Mouse (Mus musculus): ENCODE data around the gene Kmt2b. TPM values are rescaled to one million over a fixed set of nuclear protein-coding genes. Genes with fewer than 3 reads are reported as not detected.

Kmt2b gene
- polyA plus RNA-seq, 1 experiment, result 38.1 TPM

DNA sequence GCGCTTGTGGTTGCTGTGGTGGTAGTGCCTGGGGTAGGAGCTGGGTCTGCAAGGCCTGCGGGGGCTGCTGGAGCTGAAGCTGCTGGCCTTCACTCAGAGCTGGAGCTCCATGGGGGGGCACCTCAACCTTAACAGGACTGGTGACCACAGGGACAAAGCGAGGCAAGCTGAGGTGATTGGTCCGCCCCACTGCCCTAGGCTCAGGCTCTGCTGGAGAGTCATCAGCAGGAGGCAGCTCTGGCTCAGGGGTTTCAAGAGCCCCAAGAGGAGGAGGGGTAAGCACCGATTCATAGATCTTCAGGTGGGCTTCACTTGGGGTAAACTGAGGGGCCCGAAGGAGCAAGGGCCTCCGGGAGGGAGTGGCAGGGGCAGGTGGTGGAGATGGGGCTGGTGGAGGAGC, 3.4 kb downstream of the Kmt2b start:
- H3K27me3 ChIP-seq (ENCODE audit: control insufficient read depth, insufficient read depth, low read length), result no peaks in the 10 kb centered on the region
- peaks cover 6% of the 10 kb centered on the region for H3K4me1 ChIP-seq (ENCODE audit: control insufficient read depth, insufficient read depth, insufficient read length, low read length)
- H3K27ac ChIP-seq (ENCODE audit: insufficient read depth, low read depth, low read length), result no peak overlapping the region
- H3K36me3 ChIP-seq (ENCODE audit: control insufficient read depth, insufficient read depth, low read length), result peaks cover 58% of the 10 kb centered on the region
- 96% methylated on average over 7 of the region's 7 CpGs for WGBS
- no peak overlapping the region for H3K4me3 ChIP-seq (ENCODE audit: low read depth, low read length)
- TF ChIP-seq CTCF (IDR thresholded peaks at IDR 0.05; ENCODE audit: extremely low read depth, insufficient read length, insufficient replicate concordance, low read depth, low read length), result no peak
- TF ChIP-seq POLR2A (IDR thresholded peaks at IDR 0.05; ENCODE audit: low read depth, low read length), result no peak

DNA sequence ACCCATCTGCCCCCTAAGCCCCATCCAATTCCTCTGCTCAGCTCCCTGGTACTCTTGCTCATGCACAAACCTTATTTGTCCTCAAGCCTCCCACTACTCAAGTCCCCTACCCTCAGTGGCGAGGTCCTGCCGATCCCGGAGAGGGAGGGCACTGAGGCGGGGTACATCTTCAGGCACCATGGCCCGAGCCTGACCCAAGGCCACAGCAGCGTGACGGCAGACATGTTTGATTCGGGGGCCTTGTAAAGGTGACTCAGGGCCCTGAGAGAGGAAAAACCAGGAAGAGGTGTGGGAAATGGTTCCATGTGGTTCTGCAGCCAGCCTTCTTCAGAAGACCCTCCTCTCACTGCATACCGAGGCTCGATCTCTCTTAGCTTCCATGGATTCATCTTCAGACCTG, 4.2 kb downstream of the Kmt2b start:
- peaks cover 3% of the 10 kb centered on the region; the same call in 1 of the 2 replicates for H3K4me1 ChIP-seq (ENCODE audit: control insufficient read depth, insufficient read depth, insufficient read length, low read length)
- peaks cover 67% of the 10 kb centered on the region for H3K36me3 ChIP-seq (ENCODE audit: control insufficient read depth, insufficient read depth, low read length)
- no peaks in the 10 kb centered on the region for H3K27me3 ChIP-seq (ENCODE audit: control insufficient read depth, insufficient read depth, low read length)
- TF ChIP-seq POLR2A (IDR thresholded peaks at IDR 0.05; ENCODE audit: low read depth, low read length), result no peak
- no peak for TF ChIP-seq CTCF (IDR thresholded peaks at IDR 0.05; ENCODE audit: extremely low read depth, insufficient read length, insufficient replicate concordance, low read depth, low read length)
- WGBS, result 95% methylated on average over 10 of the region's 10 CpGs
- no peak overlapping the region for H3K4me3 ChIP-seq (ENCODE audit: low read depth, low read length)
- no peak overlapping the region for H3K27ac ChIP-seq (ENCODE audit: insufficient read depth, low read depth, low read length)

GRCm38 (mm10) chr7:30581547-30581946, 7.0 kb downstream of the Kmt2b start:
- TF ChIP-seq POLR2A (IDR thresholded peaks at IDR 0.05; ENCODE audit: low read depth, low read length), result no peak
- TF ChIP-seq CTCF (IDR thresholded peaks at IDR 0.05; ENCODE audit: extremely low read depth, insufficient read length, insufficient replicate concordance, low read depth, low read length), result no peak
- Histone ChIP-seq H3K27ac (ENCODE audit: insufficient read depth, low read depth, low read length) (no peak overlapping the region), H3K27me3 (ENCODE audit: control insufficient read depth, insufficient read depth, low read length) (no peaks in the 10 kb centered on the region), H3K4me3 (ENCODE audit: low read depth, low read length) (no peak overlapping the region), H3K4me1 (ENCODE audit: control insufficient read depth, insufficient read depth, insufficient read length, low read length) (no peaks in the 10 kb centered on the region), H3K36me3 (ENCODE audit: control insufficient read depth, insufficient read depth, low read length) (peaks cover 93% of the 10 kb centered on the region)
- 95% methylated on average over 16 of the region's 16 CpGs for WGBS

DNA sequence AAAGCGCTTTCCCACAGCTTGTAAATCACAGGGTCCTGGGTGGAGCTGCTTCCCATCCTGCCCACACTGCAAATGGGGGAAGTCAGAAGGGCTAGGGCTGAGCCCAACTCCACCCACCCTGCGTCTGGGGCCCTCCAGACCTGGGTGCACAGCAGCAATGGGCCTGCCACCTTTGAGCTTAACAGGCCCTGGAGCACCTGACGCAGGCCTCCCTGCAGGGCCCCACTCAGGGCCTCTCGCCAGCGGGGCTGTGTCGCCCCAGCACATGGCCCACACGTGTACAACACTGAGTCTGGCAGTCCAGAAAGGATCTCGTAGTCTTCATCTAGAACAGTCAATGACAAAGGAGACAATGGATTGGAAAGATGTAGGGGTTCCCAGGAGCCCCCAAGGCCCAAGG, 8.6 kb downstream of the Kmt2b start:
- Histone ChIP-seq H3K27me3 (ENCODE audit: control insufficient read depth, insufficient read depth, low read length) (no peaks in the 10 kb centered on the region), H3K4me1 (ENCODE audit: control insufficient read depth, insufficient read depth, insufficient read length, low read length) (no peaks in the 10 kb centered on the region), H3K27ac (ENCODE audit: insufficient read depth, low read depth, low read length) (no peak overlapping the region), H3K4me3 (ENCODE audit: low read depth, low read length) (no peak overlapping the region), H3K36me3 (ENCODE audit: control insufficient read depth, insufficient read depth, low read length) (peaks cover 95% of the 10 kb centered on the region)
- TF ChIP-seq CTCF (IDR thresholded peaks at IDR 0.05; ENCODE audit: extremely low read depth, insufficient read length, insufficient replicate concordance, low read depth, low read length), result no peak
- WGBS, result 81% methylated on average over 8 of the region's 8 CpGs

DNA sequence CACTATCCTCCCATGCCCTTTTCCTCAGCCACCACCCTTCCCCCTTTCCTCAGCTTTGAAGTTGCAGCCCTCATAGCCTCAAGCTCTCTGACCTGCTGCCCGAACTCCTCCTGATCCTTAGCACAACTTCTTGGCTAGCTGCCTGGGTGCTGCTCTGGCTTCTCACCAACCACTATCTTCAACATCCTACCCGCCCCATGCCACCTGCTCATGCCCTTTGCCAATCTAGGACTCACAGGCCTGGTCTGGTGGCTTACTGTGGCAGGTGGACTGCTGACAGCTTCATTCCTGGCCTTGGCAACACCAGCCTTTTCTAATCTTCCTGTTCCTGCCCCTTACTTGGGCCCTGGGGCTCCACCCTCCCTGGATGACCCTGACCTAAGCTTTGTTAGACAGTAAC, 15.6 kb downstream of the Kmt2b start:
- Histone ChIP-seq H3K4me3 (ENCODE audit: low read depth, low read length) (no peak overlapping the region), H3K4me1 (ENCODE audit: control insufficient read depth, insufficient read depth, insufficient read length, low read length) (no peaks in the 10 kb centered on the region), H3K36me3 (ENCODE audit: control insufficient read depth, insufficient read depth, low read length) (peaks cover 86% of the 10 kb centered on the region), H3K27me3 (ENCODE audit: control insufficient read depth, insufficient read depth, low read length) (no peaks in the 10 kb centered on the region), H3K27ac (ENCODE audit: insufficient read depth, low read depth, low read length) (peak overlapping the region; percentile 13; the same call in 1 of the 2 replicates)
- 16% methylated on average over 2 of the region's 2 CpGs for WGBS
- TF ChIP-seq CTCF (IDR thresholded peaks at IDR 0.05; ENCODE audit: extremely low read depth, insufficient read length, insufficient replicate concordance, low read depth, low read length) (no peak), POLR2A (IDR thresholded peaks at IDR 0.05; ENCODE audit: low read depth, low read length) (no peak)

DNA sequence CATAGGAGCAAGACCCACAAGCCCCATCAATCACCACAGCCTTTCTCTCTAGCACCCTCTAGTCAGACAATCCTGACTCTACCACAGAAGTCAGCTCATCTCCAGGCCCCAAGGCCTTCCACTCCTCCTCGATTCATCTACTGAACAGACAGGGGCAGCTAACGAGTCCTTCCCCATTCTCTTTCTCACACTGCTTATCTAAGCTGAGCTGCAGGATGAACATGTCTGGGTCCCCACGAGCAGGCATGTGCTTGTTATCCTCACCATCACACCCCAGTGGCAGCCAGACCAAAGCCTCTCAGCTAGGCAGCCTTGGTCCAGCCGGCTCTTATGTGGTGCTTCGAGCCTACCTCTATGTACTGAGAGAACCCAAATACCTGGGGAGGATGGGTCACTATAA, 16.1 kb downstream of the Kmt2b start:
- 35% methylated on average over 5 of the region's 5 CpGs for WGBS
- peaks cover 84% of the 10 kb centered on the region for H3K36me3 ChIP-seq (ENCODE audit: control insufficient read depth, insufficient read depth, low read length)
- TF ChIP-seq POLR2A (IDR thresholded peaks at IDR 0.05; ENCODE audit: low read depth, low read length), result no peak
- no peak for TF ChIP-seq CTCF (IDR thresholded peaks at IDR 0.05; ENCODE audit: extremely low read depth, insufficient read length, insufficient replicate concordance, low read depth, low read length)
- peak overlapping the region; percentile 3; the same call in 1 of the 2 replicates for H3K27ac ChIP-seq (ENCODE audit: insufficient read depth, low read depth, low read length)
- H3K4me3 ChIP-seq (ENCODE audit: low read depth, low read length), result no peak overlapping the region
- H3K27me3 ChIP-seq (ENCODE audit: control insufficient read depth, insufficient read depth, low read length), result no peaks in the 10 kb centered on the region
- no peaks in the 10 kb centered on the region for H3K4me1 ChIP-seq (ENCODE audit: control insufficient read depth, insufficient read depth, insufficient read length, low read length)

- TF ChIP-seq CTCF (IDR thresholded peaks at IDR 0.05; ENCODE audit: extremely low read depth, insufficient read length, insufficient replicate concordance, low read depth, low read length) (no peak), POLR2A (IDR thresholded peaks at IDR 0.05; ENCODE audit: low read depth, low read length) (no peak)
- H3K27me3 ChIP-seq (ENCODE audit: control insufficient read depth, insufficient read depth, low read length), result no peaks in the 10 kb centered on the region
- peaks cover 43% of the 10 kb centered on the region for H3K36me3 ChIP-seq (ENCODE audit: control insufficient read depth, insufficient read depth, low read length)
- H3K27ac ChIP-seq (ENCODE audit: insufficient read depth, low read depth, low read length), result no peak overlapping the region
- no peak overlapping the region for H3K4me3 ChIP-seq (ENCODE audit: low read depth, low read length)
- peaks cover 4% of the 10 kb centered on the region; the same call in 1 of the 2 replicates for H3K4me1 ChIP-seq (ENCODE audit: control insufficient read depth, insufficient read depth, insufficient read length, low read length)
- WGBS, result 86% methylated on average over 11 of the region's 11 CpGs
These were observed 21.0 kb downstream of the Kmt2b start for GRCm38 (mm10) chr7:30567555-30567954.

Data from small intestine, adult 2 months (tissue).